Mouse (Mus musculus): Measurements from ENCODE around the gene Mettl7a1. TPM values are rescaled to one million over a fixed set of nuclear protein-coding genes. Genes with fewer than 3 reads are reported as not detected.
"Not testable (repeated sequence)": the region's sequence is repeated elsewhere in the genome, so short reads cannot be mapped to it uniquely, and the experiment has no call there.

Gene Mettl7a1
- total and polyA plus RNA-seq, 3 experiments, result 17.3 to 34.4 TPM; not detected in 1

DNA sequence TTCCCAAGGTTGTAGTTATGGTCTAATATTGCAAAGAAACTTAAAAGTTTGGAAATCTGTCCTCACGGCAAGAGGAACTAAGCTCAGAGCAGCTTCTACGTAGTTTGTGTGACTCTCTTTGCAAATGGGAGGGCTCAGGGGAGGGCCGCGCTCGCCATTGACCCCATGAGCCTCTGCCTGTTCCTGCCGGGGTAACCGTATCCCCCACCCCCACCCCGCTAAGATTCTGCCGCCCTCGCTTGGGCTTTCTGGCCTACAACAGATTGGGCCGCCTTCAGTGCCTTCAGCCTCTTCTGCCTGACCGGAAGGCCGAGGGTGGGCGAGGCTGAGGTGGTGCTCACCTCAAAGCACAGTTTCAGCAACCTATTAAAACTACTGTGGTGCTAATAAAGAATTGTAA is 32.5 kb upstream of the Mettl7a1 start:
- H3K79me2 ChIP-seq (ENCODE audit: control insufficient read depth, insufficient read depth, low read length, poor library complexity), result no peaks in the 10 kb centered on the region
- TF ChIP-seq ZMIZ1 (IDR thresholded peaks at IDR 0.05; ENCODE audit: low read depth, low read length) (no peak), POLR2A (IDR thresholded peaks at IDR 0.05; ENCODE audit: control insufficient read depth in 1 of 2, insufficient read depth in 1 of 2, low read depth in 1 of 2, low read length in 2 of 2, poor library complexity in 1 of 2) (no peak), MAX (IDR thresholded peaks at IDR 0.05; ENCODE audit: low read length) (no peak), RCOR1 (IDR thresholded peaks at IDR 0.05; ENCODE audit: low read depth, low read length) (no peak), MEF2A (IDR thresholded peaks at IDR 0.05; ENCODE audit: extremely low read depth, insufficient replicate concordance, low read depth, low read length, poor library complexity, severe bottlenecking) (no peak), TAL1 (IDR thresholded peaks at IDR 0.05; ENCODE audit: low read length) (no peak), KAT2A (conservative IDR thresholded peaks at IDR 0.05; ENCODE audit: low read depth, low read length) (no peak), ZNF384 (IDR thresholded peaks at IDR 0.05; ENCODE audit: low read depth, low read length) (no peak), CHD2 (IDR thresholded peaks at IDR 0.05; ENCODE audit: low read length) (no peak), CHD1 (IDR thresholded peaks at IDR 0.05; ENCODE audit: low read depth, low read length) (no peak), USF2 (IDR thresholded peaks at IDR 0.05; ENCODE audit: borderline replicate concordance in 1 of 2, insufficient read depth in 1 of 2, low read depth in 1 of 2, low read length in 2 of 2) (no peak), POLR2AphosphoS2 (IDR thresholded peaks at IDR 0.05; ENCODE audit: low read length) (no peak), MXI1 (IDR thresholded peaks at IDR 0.05; ENCODE audit: low read depth, low read length) (no peak)
- H3K9ac ChIP-seq (ENCODE audit: control insufficient read depth, low read depth, low read length, poor library complexity, severe bottlenecking), result no peak overlapping the region
- H3K27me3 ChIP-seq (ENCODE audit: control insufficient read depth in 1 of 2, insufficient read depth in 2 of 2, low read length in 2 of 2), result no peaks in the 10 kb centered on the region
- no peak overlapping the region for H3K4me3 ChIP-seq (ENCODE audit: control insufficient read depth in 1 of 2, insufficient read depth in 1 of 2, low read depth in 2 of 2, low read length in 2 of 2)
- H3K36me3 ChIP-seq (ENCODE audit: control insufficient read depth in 1 of 2, insufficient read depth in 2 of 2, low read length in 2 of 2), result no peaks in the 10 kb centered on the region
- DNase-seq (ENCODE audit: low read depth, low spot score), result no peak
- no peak overlapping the region for H3K27ac ChIP-seq (ENCODE audit: control insufficient read depth, low read depth, low read length)
- no peaks in the 10 kb centered on the region for H3K9me3 ChIP-seq (replicated peaks; ENCODE audit: insufficient read depth, low read length)
- no peaks in the 10 kb centered on the region for H3K4me1 ChIP-seq (ENCODE audit: control insufficient read depth in 1 of 2, insufficient read depth in 2 of 2, low read length in 2 of 2)

DNA sequence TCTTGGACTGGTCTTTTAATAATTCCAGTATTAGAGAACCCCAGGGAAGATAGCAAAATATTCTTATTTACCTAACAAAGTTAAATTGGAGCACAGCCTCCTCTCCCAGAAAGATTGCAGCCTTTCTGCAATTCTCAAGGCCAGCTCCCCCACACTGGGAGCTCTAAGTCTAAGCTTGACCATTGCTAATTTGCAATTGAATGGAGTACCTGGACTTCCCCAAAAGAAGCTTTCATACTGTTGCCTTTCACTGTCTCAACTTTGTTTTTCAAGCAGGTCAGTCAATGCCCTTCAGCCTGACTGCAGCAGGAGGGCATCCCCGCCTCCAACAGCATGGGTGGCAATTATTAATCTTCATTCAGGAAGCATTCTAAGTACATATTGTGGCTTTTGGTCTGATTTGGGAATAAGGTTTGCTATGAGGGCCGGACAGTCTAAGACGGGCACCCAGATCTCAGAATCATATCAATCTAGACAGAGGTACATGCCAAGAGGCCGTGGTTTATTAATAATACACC is 30.1 kb upstream of the Mettl7a1 start:
- H3K27ac ChIP-seq (ENCODE audit: control insufficient read depth, low read depth, low read length); H3K9me3 ChIP-seq (replicated peaks; ENCODE audit: insufficient read depth, low read length); H3K4me1 ChIP-seq (ENCODE audit: control insufficient read depth in 1 of 2, insufficient read depth in 2 of 2, low read length in 2 of 2); H3K27me3 ChIP-seq (ENCODE audit: control insufficient read depth in 1 of 2, insufficient read depth in 2 of 2, low read length in 2 of 2); H3K9ac ChIP-seq (ENCODE audit: control insufficient read depth, low read depth, low read length, poor library complexity, severe bottlenecking); H3K36me3 ChIP-seq (ENCODE audit: control insufficient read depth in 1 of 2, insufficient read depth in 2 of 2, low read length in 2 of 2); H3K79me2 ChIP-seq (ENCODE audit: control insufficient read depth, insufficient read depth, low read length, poor library complexity); DNase-seq (ENCODE audit: low read depth, low spot score); H3K4me3 ChIP-seq (ENCODE audit: control insufficient read depth in 1 of 2, insufficient read depth in 1 of 2, low read depth in 2 of 2, low read length in 2 of 2): not testable (repeated sequence)

DNA sequence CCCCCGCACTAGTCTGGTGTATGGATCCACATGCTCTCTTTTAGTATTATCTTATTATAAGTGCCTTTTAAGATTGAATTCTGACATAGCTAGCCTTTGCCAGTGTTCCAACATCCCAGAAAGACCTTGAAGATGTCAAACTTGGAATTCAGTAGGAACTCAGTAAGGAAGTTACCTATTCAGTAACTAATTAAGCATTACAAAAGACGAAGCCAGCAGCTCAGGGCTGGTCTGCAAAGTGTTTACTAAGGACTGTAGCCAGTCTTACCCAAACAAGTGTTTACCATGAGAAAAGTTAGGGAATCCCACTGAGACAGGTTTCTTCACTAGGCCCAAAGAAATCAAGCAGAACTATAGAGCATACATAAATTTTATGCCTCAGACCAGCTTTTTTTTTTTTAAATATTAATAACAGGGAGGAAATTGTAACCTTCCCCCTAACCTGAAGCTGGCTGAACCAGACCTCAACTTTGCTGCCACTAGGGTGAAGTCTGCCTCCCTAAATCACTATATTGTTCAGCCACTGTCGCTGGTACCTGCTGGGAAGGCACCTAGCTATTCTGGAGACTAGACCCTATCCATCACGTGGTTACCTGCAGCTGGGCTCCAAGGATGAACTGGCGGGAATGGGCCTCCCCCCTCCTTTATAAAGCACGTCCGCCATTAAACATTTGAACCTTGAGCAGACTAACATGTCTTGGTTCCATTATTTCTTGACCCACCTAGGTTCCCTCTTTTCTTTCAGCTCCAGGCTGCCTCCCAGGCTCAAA is 29.0 kb upstream of the Mettl7a1 start:
- H3K79me2 ChIP-seq (ENCODE audit: control insufficient read depth, insufficient read depth, low read length, poor library complexity), result no peaks in the 10 kb centered on the region
- TF ChIP-seq GABPA (IDR thresholded peaks at IDR 0.05; ENCODE audit: low read depth, low read length) (no peak), POLR2AphosphoS5 (IDR thresholded peaks at IDR 0.05; ENCODE audit: borderline replicate concordance, low read depth, low read length) (no peak), ETS1 (IDR thresholded peaks at IDR 0.05; ENCODE audit: low read depth, low read length) (no peak), NRF1 (IDR thresholded peaks at IDR 0.05; ENCODE audit: insufficient read depth, low read depth, low read length, poor library complexity, severe bottlenecking) (no peak), TAL1 (IDR thresholded peaks at IDR 0.05; ENCODE audit: low read length) (no peak), MAFK (IDR thresholded peaks at IDR 0.05; ENCODE audit: borderline replicate concordance, low read depth, low read length) (no peak), MEF2A (IDR thresholded peaks at IDR 0.05; ENCODE audit: extremely low read depth, insufficient replicate concordance, low read depth, low read length, poor library complexity, severe bottlenecking) (no peak), EP300 (IDR thresholded peaks at IDR 0.05; ENCODE audit: low read depth in 1 of 2, low read length in 2 of 2) (no peak), HCFC1 (IDR thresholded peaks at IDR 0.05; ENCODE audit: low read depth, low read length) (no peak), CHD2 (IDR thresholded peaks at IDR 0.05; ENCODE audit: low read length) (no peak), USF1 (IDR thresholded peaks at IDR 0.05; ENCODE audit: low read depth, low read length) (no peak), JUND (IDR thresholded peaks at IDR 0.05; ENCODE audit: low read depth, low read length) (no peak)
- peaks cover 0 to 5% of the 10 kb centered on the region in 2 experiments; a peak in 1 of 4 replicates for H3K36me3 ChIP-seq (ENCODE audit: control insufficient read depth in 1 of 2, insufficient read depth in 2 of 2, low read length in 2 of 2)
- DNase-seq (ENCODE audit: low read depth, low spot score), result no peak
- no peak overlapping the region for H3K4me3 ChIP-seq (ENCODE audit: control insufficient read depth in 1 of 2, insufficient read depth in 1 of 2, low read depth in 2 of 2, low read length in 2 of 2)
- H3K27me3 ChIP-seq (ENCODE audit: control insufficient read depth in 1 of 2, insufficient read depth in 2 of 2, low read length in 2 of 2), result no peaks in the 10 kb centered on the region
- H3K27ac ChIP-seq (ENCODE audit: control insufficient read depth, low read depth, low read length), result no peak overlapping the region
- H3K9me3 ChIP-seq (replicated peaks; ENCODE audit: insufficient read depth, low read length), result no peaks in the 10 kb centered on the region; the same call in 1 of the 2 replicates
- H3K4me1 ChIP-seq (ENCODE audit: control insufficient read depth in 1 of 2, insufficient read depth in 2 of 2, low read length in 2 of 2), result peaks cover 0 to 8% of the 10 kb centered on the region in 2 experiments; a peak in 3 of 4 replicates
- no peak overlapping the region for H3K9ac ChIP-seq (ENCODE audit: control insufficient read depth, low read depth, low read length, poor library complexity, severe bottlenecking)

Data from MEL (cell line).